ENCODE assay signal across 17 mouse cellular contexts in the genomic region with DNA sequence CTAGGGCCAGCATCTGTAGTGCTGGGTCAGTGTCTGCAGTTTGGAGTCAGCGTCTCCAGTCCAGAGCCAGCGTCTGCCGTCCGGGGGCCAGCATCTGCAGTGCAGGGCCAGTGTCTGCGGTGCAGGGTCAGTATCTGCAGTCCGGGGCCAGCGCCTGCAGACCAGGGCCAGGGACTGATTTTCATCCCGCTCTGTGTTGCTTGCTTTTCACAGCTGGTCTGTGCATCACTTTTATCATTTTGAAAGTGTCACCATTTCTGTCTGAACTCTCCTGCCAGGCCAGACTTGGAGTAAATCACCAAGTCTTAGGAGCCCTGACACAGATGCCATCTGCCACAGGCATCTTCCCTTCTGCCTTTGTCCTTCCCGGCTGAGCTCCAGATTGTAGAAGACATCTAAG.
DNase-seq lines count a peak whose midpoint lies in the region; ATAC-seq and TF ChIP-seq lines count a peak whose summit lies in the region.
"Had no signal": no experiment of that assay in that cellular context is flagged by ENCODE, and none has a peak within 500 bp of the region (broad histone marks: within the 10 kb centered on the region; RNA-seq: fewer than 3 reads in every experiment).

No protein-coding gene starts in this region.

- WGBS in heart, embryonic 10.5 days: 72% methylated on average over 9 of the region's 9 CpGs
- 79% methylated on average over 9 of the region's 9 CpGs for WGBS in lung, embryonic 15.5 days
- WGBS in lung, adult 2 months: 83% methylated on average over 9 of the region's 9 CpGs
- 91% methylated on average over 9 of the region's 9 CpGs for WGBS in midbrain, embryonic 10.5 days
- 91% methylated on average over 9 of the region's 9 CpGs for WGBS in midbrain, embryonic 15.5 days
- 79% methylated on average over 9 of the region's 9 CpGs for WGBS in embryonic facial prominence, embryonic 10.5 days

- peaks cover 27% of the 10 kb centered on the region; the same call in 1 of the 2 replicates for H3K27me3 ChIP-seq in heart, embryonic 10.5 days (ENCODE audit: insufficient read depth, poor library complexity, severe bottlenecking)
- no peaks in the 10 kb centered on the region for H3K27me3 ChIP-seq in lung, embryonic 15.5 days
- no peaks in the 10 kb centered on the region for H3K27me3 ChIP-seq in midbrain, embryonic 10.5 days (ENCODE audit: low read depth, poor library complexity, severe bottlenecking)
- H3K27me3 ChIP-seq in midbrain, embryonic 15.5 days (replicated peaks): 0 out of 2 replicates have a peak, but pooled peaks cover 3% of the 10 kb centered on the region
- no peaks in the 10 kb centered on the region for H3K27me3 ChIP-seq in embryonic facial prominence, embryonic 10.5 days (replicated peaks; ENCODE audit: low read depth, poor library complexity, severe bottlenecking)
- H3K27me3 ChIP-seq: forebrain, embryonic 13.5 days; hindbrain, embryonic 15.5 days had no signal

- DNase-seq in heart, embryonic 10.5 days (ENCODE audit: low spot score): no peak
- no peak for DNase-seq in heart, postnatal 10 days
- DNase-seq in lung, adult 2 months: no peak
- no peak for DNase-seq in midbrain, embryonic 10.5 days (ENCODE audit: low spot score)
- DNase-seq in embryonic facial prominence, embryonic 10.5 days (ENCODE audit: low spot score): no peak
- DNase-seq in right cerebral cortex, postnatal 36 days (ENCODE audit: low spot score in 2 of 2): no peak
- DNase-seq: adrenal gland, adult 2 months; adrenal gland, postnatal 25 days; cerebellum, adult 18-20 months; cerebellum, adult 9-11 months; cerebellum, postnatal 36 days; forebrain, postnatal 0 days; gastrocnemius, postnatal 14 days had no signal

- H3K36me3 ChIP-seq in heart, embryonic 10.5 days: 0 out of 2 replicates have a peak, but pooled peaks cover 3% of the 10 kb centered on the region
- no peaks in the 10 kb centered on the region for H3K36me3 ChIP-seq in lung, embryonic 15.5 days
- no peaks in the 10 kb centered on the region; the same call in 1 of the 2 replicates for H3K36me3 ChIP-seq in midbrain, embryonic 10.5 days
- H3K36me3 ChIP-seq in midbrain, embryonic 15.5 days (replicated peaks): no peaks in the 10 kb centered on the region
- H3K36me3 ChIP-seq in embryonic facial prominence, embryonic 10.5 days (replicated peaks): no peaks in the 10 kb centered on the region
- H3K36me3 ChIP-seq: hindbrain, embryonic 15.5 days had no signal

- H3K4me2 ChIP-seq in lung, embryonic 15.5 days: no peak overlapping the region
- H3K4me2 ChIP-seq in midbrain, embryonic 15.5 days: no peak overlapping the region
- H3K4me2 ChIP-seq: forebrain, embryonic 13.5 days; hindbrain, embryonic 15.5 days had no signal

- H3K9me3 ChIP-seq in heart, embryonic 10.5 days: no peaks in the 10 kb centered on the region
- no peaks in the 10 kb centered on the region for H3K9me3 ChIP-seq in lung, embryonic 15.5 days
- no peaks in the 10 kb centered on the region for H3K9me3 ChIP-seq in midbrain, embryonic 10.5 days (replicated peaks)
- no peaks in the 10 kb centered on the region for H3K9me3 ChIP-seq in midbrain, embryonic 15.5 days
- H3K9me3 ChIP-seq in embryonic facial prominence, embryonic 10.5 days: no peaks in the 10 kb centered on the region
- H3K9me3 ChIP-seq: forebrain, embryonic 13.5 days; hindbrain, embryonic 15.5 days had no signal

- no peak overlapping the region for H3K9ac ChIP-seq in lung, embryonic 15.5 days
- no peak overlapping the region for H3K9ac ChIP-seq in midbrain, embryonic 15.5 days
- H3K9ac ChIP-seq: forebrain, embryonic 13.5 days; forebrain, postnatal 0 days; hindbrain, embryonic 15.5 days had no signal

- no peak overlapping the region for H3K4me3 ChIP-seq in heart, embryonic 10.5 days
- no peak overlapping the region for H3K4me3 ChIP-seq in lung, embryonic 15.5 days
- H3K4me3 ChIP-seq in lung, adult 2 months (replicated peaks; ENCODE audit: extremely low read depth, low read depth, low read length): no peak overlapping the region
- no peak overlapping the region for H3K4me3 ChIP-seq in midbrain, embryonic 10.5 days
- no peak overlapping the region for H3K4me3 ChIP-seq in midbrain, embryonic 15.5 days
- H3K4me3 ChIP-seq in embryonic facial prominence, embryonic 10.5 days: no peak overlapping the region
- H3K4me3 ChIP-seq: forebrain, embryonic 13.5 days; hindbrain, embryonic 15.5 days had no signal

- peaks cover 33% of the 10 kb centered on the region for H3K4me1 ChIP-seq in heart, embryonic 10.5 days
- peaks cover 75% of the 10 kb centered on the region for H3K4me1 ChIP-seq in lung, embryonic 15.5 days
- H3K4me1 ChIP-seq in lung, adult 2 months (ENCODE audit: control insufficient read depth, insufficient read depth, low read length): peaks cover 2% of the 10 kb centered on the region
- peaks cover 89% of the 10 kb centered on the region for H3K4me1 ChIP-seq in midbrain, embryonic 10.5 days
- peaks cover 45% of the 10 kb centered on the region for H3K4me1 ChIP-seq in midbrain, embryonic 15.5 days
- H3K4me1 ChIP-seq in embryonic facial prominence, embryonic 10.5 days: peaks cover 60% of the 10 kb centered on the region

- peak overlapping the region; percentile 36; the same call in 1 of the 2 replicates for H3K27ac ChIP-seq in heart, embryonic 10.5 days
- H3K27ac ChIP-seq in lung, embryonic 15.5 days: peak overlapping the region; percentile 83
- peak overlapping the region; percentile 57 for H3K27ac ChIP-seq in midbrain, embryonic 10.5 days (replicated peaks)
- H3K27ac ChIP-seq in midbrain, embryonic 15.5 days: no peak overlapping the region
- peak overlapping the region; percentile 35; the same call in 1 of the 2 replicates for H3K27ac ChIP-seq in embryonic facial prominence, embryonic 10.5 days (replicated peaks)
- H3K27ac ChIP-seq: forebrain, embryonic 13.5 days; hindbrain, embryonic 15.5 days had no signal

- TF ChIP-seq CTCF in lung, adult 2 months (IDR thresholded peaks at IDR 0.05; ENCODE audit: insufficient read depth, low read length): no peak

- TF ChIP-seq POLR2A in lung, adult 2 months (IDR thresholded peaks at IDR 0.05; ENCODE audit: borderline replicate concordance, extremely low read depth, low read depth, low read length): no peak

- ATAC-seq in lung, embryonic 15.5 days (ENCODE audit: borderline replicate concordance, extremely low read depth, low FRiP score, low TSS enrichment): no peak
- ATAC-seq in midbrain, embryonic 15.5 days (replicated peaks): no peak
- ATAC-seq: forebrain, embryonic 13.5 days had no signal

- intact Hi-C loops in heart, postnatal 10 days (cut with DNase I): loop anchor here (5.0 kb wide), 2 partner anchors 78 to 97 kb away; a partner anchor contains a TSS
